Mouse (Mus musculus) splenic B cell, adult 2 months (primary cell): ENCODE data around the gene Gm28308.

Source experiments
- DNase-seq: peaks from one replicate; pipeline ENCODE4 v3.0.0-alpha.2; 2011; ENCODE audit warnings: low read depth, low spot score
- H3K27me3 ChIP-seq: 2 replicates; pipeline ENCODE4 v1.6.1; 2012; ENCODE audit warnings: mild to moderate bottlenecking, low read length, moderate library complexity, mixed read lengths; ENCODE audit not compliant: control insufficient read depth, poor library complexity, insufficient read depth, severe bottlenecking
- H3K36me3 ChIP-seq: 2 replicates; pipeline ENCODE4 v1.6.1; 2012; ENCODE audit warnings: mild to moderate bottlenecking, low read length, moderate library complexity, mixed read lengths; ENCODE audit not compliant: control insufficient read depth, poor library complexity, insufficient read depth, severe bottlenecking

Gm28308 gene

DNA sequence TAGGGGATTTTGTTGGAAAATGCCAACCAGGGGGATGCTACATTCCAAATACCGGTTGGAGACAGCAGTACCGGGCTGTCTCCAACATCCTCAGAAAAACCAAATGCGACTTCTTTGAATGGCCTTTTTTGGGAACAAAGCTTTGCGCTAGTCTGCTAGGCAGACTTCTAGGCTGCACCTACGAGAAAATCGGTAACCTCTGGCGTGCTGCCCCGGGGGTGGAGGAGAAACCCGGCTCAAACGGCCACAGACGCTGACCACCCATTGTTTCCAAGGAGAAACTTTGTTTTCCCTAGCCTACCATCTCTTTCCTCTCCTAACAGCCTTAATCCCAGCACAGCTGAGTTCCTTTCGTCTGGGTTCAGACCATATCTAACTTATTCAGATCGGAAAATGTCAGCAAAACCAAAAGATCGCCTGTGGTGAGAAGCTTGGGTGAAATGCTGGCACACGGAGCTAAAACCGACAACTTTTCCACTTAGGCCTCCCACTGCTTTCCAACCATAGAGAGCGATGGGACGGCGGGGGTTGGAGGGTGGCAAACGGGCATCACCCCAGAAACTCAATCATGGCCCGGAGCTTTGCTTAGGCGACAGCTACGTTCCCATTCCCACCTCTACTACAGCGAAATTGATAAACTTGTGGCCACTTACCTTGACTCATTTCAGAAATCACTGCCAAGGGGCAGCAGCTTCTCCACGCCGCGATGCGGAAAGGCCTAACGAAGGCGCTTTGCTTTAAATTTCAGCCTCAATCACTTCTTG, 26.7 kb upstream of the Gm28308 start:
- no peak for DNase-seq
- peaks cover under 1% of the 10 kb centered on the region for H3K27me3 ChIP-seq
- no peaks in the 10 kb centered on the region for H3K36me3 ChIP-seq

DNA sequence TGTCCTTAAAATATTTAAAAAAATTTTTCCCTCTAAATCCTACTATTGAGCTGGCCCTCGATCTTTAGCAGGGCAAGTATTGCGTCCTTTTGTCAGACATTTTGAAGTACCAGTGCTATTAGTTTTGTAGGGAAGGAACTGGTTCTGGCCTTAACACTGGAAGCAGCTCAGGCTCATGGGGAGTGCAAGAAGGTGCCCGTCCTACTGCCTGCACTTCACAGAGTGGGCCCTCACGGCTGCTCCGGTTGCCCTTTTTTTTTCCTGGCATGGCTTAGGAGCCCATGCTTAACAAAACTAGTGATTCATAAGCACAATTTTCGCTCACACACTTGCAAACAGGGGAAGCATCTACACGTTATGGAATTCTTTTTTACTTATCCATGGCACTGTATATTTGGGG, 25.8 kb upstream of the Gm28308 start:
- DNase-seq: no peak
- Histone ChIP-seq H3K36me3 (no peaks in the 10 kb centered on the region), H3K27me3 (peaks cover 4% of the 10 kb centered on the region)

DNA sequence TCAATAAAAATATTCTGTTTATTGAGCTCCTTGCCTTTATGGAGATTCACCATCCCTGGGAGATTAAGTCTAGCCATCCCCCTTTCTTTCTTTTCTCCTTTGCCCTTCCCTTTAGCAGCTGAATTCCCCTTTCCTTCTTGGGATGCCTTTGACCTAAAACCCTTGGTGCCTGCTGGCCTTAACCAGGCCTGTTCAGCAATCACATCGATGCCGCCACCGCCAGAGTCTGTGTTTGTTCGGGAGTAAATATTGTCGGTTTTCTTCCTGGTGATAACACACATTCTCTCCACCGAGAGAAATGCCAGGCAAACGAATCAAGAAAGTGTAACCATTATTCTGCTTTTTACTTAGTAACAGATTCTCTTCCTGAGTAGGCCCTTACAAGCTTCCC, 25.0 kb upstream of the Gm28308 start:
- peaks cover 4% of the 10 kb centered on the region for H3K27me3 ChIP-seq
- no peak for DNase-seq
- H3K36me3 ChIP-seq: no peaks in the 10 kb centered on the region

DNA sequence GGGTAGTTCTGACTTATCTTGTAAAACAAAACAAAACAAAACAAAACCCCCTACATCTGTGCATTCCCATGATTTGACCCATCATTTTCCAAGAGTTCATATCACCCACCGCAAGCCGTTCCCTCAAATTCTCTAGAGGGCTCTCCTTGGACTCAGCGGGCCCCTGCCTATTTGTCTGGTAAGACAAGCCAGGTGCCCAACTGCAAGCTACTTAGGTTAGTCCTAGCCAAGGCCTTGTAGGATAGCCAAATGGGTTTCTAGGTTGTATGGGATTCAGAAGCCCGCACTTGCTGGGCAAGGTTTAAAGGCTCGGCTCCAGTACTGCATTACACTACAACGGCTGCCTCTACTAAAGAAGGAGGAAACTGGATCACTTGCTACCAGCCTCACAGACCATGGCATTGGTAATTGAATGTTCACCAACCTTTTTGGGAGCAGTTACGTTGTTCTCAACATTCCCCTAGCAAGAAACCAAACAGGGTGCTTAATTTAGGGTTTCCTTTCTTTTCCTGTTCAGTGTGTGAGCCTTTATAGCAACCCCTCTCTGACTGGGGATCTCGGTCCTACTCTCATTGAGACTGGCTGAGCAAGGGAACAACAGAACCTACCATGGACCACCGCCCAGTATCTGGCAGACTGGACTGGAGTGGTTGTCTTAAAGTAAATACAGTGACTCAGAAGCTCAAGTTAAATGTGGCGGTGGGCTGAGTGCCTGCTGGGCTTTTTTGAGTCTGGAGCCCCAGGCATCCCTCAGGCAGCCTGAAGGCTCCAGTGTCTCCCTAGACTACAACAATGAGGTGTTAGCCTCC, 24.4 kb upstream of the Gm28308 start:
- H3K36me3 ChIP-seq: no peaks in the 10 kb centered on the region
- no peak for DNase-seq
- H3K27me3 ChIP-seq: peaks cover 4% of the 10 kb centered on the region

DNA sequence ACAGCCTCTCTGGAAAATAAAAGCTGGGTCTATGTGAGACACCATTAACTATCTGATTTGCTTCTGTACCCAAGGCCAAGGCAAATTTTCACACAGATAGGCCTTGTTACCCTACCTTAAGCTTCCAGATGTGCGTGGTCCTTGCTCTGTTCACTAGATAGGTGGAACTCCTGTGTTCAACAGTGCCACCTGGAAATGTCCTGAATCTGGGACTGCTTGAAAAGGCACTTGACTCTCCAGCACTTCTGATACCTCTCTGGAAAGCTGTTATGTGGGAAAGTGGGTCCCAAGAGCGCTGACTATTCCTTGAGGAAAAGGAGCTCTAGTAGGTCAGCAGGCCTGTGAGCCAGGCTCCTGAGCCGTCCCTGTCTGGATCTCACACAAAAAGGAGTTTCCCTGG, 23.7 kb upstream of the Gm28308 start:
- DNase-seq: no peak

DNA sequence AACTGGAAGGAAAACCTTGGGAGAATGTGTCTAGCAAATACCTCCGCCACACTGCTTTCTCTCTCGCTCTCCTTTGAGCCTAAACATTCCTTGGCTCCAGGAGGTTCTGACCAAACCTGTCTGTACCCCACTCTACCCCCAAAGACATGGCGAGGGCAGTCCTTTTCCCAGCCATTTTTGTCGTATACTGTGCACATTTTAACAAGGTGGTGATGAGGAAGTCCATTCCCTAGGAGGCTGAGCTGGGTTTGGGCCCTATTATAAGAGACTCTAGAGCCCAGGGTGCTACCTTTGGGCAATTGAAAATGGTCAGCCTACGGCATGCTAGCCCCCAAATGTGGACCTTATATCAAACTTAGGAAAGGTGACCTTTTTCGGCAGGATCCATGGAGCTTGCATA, 22.7 kb upstream of the Gm28308 start:
- no peaks in the 10 kb centered on the region for H3K36me3 ChIP-seq
- DNase-seq: no peak
- peaks cover 8% of the 10 kb centered on the region for H3K27me3 ChIP-seq

More for the DNA sequence above, 23.7 kb upstream of the Gm28308 start:
- no peaks in the 10 kb centered on the region for H3K36me3 ChIP-seq
- H3K27me3 ChIP-seq: peaks cover 8% of the 10 kb centered on the region

DNA sequence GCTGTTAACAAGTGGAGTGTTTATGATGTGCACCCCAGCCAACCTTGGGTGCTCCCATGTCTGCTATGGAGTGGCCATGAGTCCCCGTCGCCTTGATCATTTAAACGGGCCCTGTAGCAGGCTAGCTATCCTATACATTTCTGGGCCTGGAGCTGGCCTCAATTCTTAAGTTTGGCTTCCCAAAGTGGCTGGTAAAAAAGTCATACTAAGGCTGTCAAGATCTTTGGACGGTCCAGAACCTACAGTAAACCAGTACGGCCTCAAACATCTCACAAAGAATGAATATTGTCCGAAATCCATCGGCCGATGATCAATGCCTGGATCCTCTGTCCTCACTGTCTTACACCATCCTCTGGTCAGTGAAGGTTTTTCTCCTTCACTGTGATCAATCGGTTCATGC, 22.1 kb upstream of the Gm28308 start:
- Histone ChIP-seq H3K27me3 (peaks cover 8% of the 10 kb centered on the region), H3K36me3 (no peaks in the 10 kb centered on the region)
- no peak for DNase-seq

DNA sequence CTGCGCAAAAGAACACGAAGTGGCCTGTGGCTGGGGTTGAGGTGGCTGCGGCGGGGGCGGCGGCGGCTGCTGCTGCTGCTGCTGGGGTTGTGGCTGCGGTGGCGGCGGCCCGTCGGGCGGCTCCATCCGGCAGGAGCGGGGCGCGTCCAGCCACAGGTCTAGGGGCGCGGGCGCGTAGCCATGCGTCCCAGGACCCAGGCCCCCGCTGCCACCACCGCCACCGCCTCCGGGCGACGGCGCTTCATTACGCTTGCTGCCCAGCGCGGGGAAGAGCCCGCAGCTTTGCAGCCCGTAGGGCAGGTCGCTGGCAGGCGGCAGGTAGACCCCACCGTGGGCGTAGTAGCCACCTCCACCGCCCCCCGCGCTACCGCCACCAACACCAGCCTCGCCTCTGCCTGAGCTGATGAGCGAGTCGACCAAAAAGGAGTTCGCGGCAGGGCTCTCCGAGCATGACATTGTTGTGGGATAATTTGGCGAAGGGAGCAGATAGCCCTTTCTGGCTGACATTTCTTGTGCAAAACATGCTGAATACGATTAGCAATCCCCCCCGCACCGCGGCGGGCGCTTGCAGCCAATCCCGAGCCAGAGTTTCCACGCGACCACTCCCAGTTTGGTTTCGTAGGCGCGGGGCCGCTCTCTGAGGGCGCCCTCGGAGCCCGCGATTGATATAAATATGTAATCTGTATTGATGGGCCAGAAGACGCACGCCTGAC, 21.4 kb upstream of the Gm28308 start:
- no peaks in the 10 kb centered on the region for H3K36me3 ChIP-seq
- DNase-seq: no peak
- H3K27me3 ChIP-seq: peaks cover 8% of the 10 kb centered on the region

DNA sequence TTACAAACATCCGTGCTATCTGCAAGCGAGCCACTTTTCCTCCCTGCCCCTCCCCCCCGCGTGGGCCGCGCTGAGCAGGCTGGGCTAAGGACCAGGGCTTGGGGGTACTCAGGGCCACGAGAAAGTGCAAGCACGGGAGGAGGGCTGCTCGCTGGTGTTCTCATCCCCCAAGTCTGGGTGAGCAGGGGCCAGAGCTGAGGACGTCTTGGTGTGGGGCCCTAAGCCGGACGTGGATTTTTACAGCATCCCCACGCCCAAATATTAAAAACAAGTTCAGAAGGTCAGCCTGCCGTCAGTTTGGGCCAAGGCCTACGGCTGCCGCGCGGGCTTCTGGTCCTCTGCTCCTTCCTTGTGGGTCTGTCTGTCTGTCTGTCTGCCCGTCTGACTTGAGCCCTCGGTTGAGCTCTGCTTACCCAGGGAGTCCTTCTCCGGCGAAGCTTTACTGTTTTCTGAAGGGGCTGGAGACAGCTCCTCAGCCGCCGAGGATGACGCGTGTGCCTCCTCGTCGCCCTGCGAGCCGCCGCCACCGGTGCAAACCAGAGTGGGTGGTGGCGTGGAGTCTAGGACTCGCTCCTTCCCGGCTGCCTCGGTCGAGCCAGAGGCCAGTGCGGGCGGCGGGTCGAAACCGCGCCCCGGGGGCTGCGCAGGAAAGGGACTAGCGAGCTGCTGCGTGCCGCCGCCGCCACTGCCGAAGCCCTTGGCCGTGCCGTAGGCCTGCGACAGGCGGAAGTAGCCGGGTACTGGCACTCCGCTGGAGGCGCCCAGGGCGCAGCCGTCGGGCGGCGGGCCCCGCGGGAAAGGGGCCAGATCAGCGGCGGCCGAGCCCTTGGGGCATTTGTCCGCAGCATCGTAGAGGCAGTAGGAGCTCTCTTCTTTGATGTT, 20.6 kb upstream of the Gm28308 start:
- Histone ChIP-seq H3K27me3 (peaks cover 10% of the 10 kb centered on the region), H3K36me3 (no peaks in the 10 kb centered on the region)
- DNase-seq: peak; percentile 39

DNA sequence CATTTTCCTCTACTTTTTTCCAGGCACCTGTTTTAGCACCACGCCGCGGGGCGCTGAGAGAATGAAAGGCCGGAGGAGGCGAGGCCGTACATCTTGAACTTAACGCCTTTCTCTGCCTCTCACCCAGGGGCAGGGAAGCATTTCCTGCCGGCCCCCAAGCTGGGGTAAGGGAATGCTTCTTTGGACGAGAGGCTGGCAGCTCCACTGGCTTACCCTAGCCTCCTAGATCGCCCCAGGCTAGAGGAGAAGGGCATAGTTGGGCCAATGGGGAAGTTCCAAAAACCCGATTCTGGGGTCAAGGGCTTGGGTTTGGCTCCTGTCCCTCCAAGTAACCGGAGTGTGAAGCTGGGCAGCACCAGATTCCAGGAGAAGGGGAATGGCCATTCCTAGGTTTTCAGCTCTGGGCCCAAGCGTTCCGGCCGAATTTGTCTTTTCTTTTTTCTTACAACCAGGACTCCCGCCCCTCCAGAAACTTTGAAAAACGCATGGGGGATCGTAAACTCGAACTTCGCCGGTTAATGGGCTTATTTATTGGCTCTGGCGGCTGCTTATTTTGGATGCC, 19.9 kb upstream of the Gm28308 start:
- H3K36me3 ChIP-seq: no peaks in the 10 kb centered on the region
- DNase-seq: no peak
- peaks cover 10% of the 10 kb centered on the region for H3K27me3 ChIP-seq

DNA sequence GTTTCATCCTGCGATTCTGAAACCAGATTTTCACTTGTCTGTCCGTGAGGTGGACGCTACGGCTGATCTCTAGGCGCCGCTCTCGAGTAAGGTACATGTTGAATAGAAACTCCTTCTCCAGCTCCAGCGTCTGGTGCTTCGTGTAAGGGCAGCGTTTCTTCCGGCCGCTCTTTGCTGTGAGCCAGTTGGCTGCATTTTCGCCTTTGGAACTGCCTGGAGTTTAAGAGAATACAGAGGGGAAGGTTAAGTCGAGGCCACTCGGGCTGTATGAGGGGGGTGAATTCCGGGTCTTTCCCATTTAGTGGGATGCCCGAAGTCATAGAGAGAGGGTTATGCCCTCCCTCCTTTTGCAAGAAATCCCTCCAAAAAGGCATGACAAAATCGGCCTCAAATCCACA, 19.4 kb upstream of the Gm28308 start:
- H3K36me3 ChIP-seq: no peaks in the 10 kb centered on the region
- H3K27me3 ChIP-seq: peaks cover 10% of the 10 kb centered on the region
- DNase-seq: peak; percentile 44

DNA sequence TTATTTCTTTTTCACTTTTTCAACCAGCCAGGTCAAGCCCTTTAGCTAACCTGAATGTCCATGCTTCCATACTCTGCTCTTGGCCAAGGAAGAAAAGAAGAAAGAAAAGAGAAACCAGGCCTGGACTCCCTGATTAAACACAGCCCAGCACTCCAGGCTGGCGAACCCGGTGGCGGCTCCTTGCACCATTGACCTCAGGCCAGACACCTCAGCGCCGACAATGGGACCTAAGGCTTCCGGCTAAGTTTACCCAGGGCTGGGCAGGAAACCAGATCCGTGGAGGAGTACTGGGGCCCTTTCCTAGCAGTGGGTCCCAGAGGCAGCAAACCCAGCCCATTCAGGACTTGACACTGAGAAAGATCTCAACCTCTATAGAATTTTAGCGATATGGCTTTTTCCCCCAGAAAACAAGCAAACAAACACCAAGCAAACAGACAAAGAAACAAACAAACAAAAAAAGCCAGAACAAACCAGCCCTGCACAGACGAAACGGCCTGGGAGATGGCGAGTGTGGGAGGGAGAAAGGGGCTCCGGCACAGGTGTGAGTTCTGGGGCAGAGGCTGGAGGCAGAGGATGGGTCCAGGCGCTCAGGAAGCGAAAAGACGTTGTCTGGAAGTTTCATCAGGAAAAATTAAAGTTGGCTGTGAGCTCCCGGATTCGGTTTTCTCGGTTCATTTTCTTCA, 18.9 kb upstream of the Gm28308 start:
- peaks cover 10% of the 10 kb centered on the region for H3K27me3 ChIP-seq
- no peak for DNase-seq
- H3K36me3 ChIP-seq: no peaks in the 10 kb centered on the region

DNA sequence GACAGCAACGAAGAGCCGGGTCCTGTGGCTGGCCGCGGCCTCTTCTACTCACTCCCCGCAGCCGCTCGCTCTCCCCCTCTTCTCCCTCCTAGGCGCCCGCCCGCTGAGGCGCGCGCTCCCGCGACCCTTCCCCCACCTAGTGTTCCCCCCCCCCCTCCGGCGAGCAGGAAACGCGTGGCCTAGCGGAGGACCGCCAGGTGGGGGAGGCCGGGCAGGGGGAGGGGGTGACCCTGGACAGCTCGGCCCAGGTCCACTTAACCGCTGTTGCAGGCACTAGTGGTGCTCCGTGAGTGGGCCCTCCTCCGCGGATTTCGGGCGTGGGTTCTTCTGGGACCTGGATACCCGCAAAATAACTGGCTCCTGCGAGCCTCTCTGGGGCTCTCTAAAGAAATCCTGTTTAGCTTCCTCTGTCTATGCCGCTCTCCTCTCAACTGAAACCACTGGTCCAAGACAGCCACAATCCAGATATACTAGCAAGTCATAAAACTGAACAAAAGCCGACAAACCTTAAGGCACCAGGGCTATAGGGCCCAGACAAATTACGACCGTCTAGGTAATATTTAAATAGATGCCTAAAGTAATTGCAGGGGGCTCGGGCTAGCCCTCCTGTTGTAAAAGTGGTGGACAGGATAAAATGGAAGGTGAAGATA, 17.5 kb upstream of the Gm28308 start, which contains the start of gene Hoxa9:
Gene Hoxa9 (minus strand): TSS at position 574 of the 650 bp plus-strand sequence.
- peak; percentile 15 for DNase-seq
- peaks cover 10% of the 10 kb centered on the region for H3K27me3 ChIP-seq
- no peaks in the 10 kb centered on the region for H3K36me3 ChIP-seq
